Mouse (Mus musculus) kidney, adult 2 months (tissue): Measurements from ENCODE around the gene Dkkl1.

ENCODE experiments used
- CTCF ChIP-seq: fragments of 200-500 bp; conservative IDR thresholded peaks from 2 replicates; pipeline ENCODE4 v1.5.1; 2011; ENCODE audit warnings: low read depth, mild to moderate bottlenecking, control low read depth, low read length, moderate library complexity, mixed read lengths; ENCODE audit not compliant: insufficient read depth, insufficient read length
- POLR2A ChIP-seq: fragments of 200-500 bp; IDR thresholded peaks from one replicate; pipeline ENCODE4 v1.6.1; 2011; ENCODE audit warnings: low read depth, low read length, control low read depth

DNA sequence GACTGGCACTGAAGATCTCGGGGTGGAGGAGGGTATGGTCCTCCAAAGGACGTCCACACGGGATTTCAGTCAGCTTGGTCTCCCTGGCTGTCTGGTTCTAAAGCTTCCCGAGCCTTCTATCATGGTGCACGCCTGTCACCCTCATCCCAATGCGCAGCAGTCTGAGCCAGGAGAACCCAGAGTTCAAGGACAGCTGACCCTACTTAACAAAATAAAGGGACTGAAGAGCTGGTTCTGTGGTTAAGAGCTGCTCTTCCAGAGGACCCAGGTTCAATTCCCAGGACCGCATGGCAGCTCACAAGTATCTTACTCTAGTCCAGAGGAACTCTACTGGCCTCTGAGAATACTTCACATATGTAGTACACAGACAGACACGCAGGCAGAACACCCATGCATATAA is 17.1 kb upstream of the Dkkl1 start:
- TF ChIP-seq CTCF (no peak), POLR2A (no peak)
